16 mouse cellular contexts compared by ENCODE assay signal in genomic region chr9:107451400-107451799, GRCm38 (mm10). TPM values are rescaled to one million over a fixed set of nuclear protein-coding genes. Genes with fewer than 3 reads are reported as not detected.
A peak's percentile ranks its signal among the peaks of the same experiment; 100 is the strongest.
DNase-seq lines count a peak whose midpoint lies in the region; ATAC-seq and TF ChIP-seq lines count a peak whose summit lies in the region.
"Had no signal": no experiment of that assay in that cellular context is flagged by ENCODE, and none has a peak within 500 bp of the region (broad histone marks: within the 10 kb centered on the region; RNA-seq: fewer than 3 reads in every experiment).

No protein-coding gene starts in this region.

- ATAC-seq in forebrain, embryonic 12.5 days (ENCODE audit: low FRiP score): peak; percentile 30; the same call in 1 of the 2 replicates
- no peak for ATAC-seq in forebrain, embryonic 16.5 days
- ATAC-seq in lung, embryonic 14.5 days (ENCODE audit: insufficient read depth): no peak
- ATAC-seq in hindbrain, postnatal 0 days: peak; percentile 48; the same call in 1 of the 2 replicates
- peak; percentile 67; the same call in 1 of the 2 replicates for ATAC-seq in neural tube, embryonic 15.5 days (ENCODE audit: low FRiP score)

- no peaks in the 10 kb centered on the region for H3K36me3 ChIP-seq in forebrain, embryonic 12.5 days (replicated peaks)
- no peaks in the 10 kb centered on the region for H3K36me3 ChIP-seq in forebrain, embryonic 16.5 days (ENCODE audit: control insufficient read depth, insufficient read depth)
- no peaks in the 10 kb centered on the region for H3K36me3 ChIP-seq in lung, embryonic 14.5 days (ENCODE audit: insufficient read depth)
- no peaks in the 10 kb centered on the region for H3K36me3 ChIP-seq in hindbrain, postnatal 0 days (ENCODE audit: insufficient read depth, low read length)
- no peaks in the 10 kb centered on the region for H3K36me3 ChIP-seq in neural tube, embryonic 15.5 days
- H3K36me3 ChIP-seq: heart, embryonic 13.5 days had no signal

- H3K4me2 ChIP-seq in forebrain, embryonic 12.5 days: no peak overlapping the region
- no peak overlapping the region for H3K4me2 ChIP-seq in forebrain, embryonic 16.5 days (ENCODE audit: low read length)
- no peak overlapping the region for H3K4me2 ChIP-seq in lung, embryonic 14.5 days
- no peak overlapping the region for H3K4me2 ChIP-seq in hindbrain, postnatal 0 days (ENCODE audit: low read depth, low read length)
- H3K4me2 ChIP-seq in neural tube, embryonic 15.5 days: no peak overlapping the region
- H3K4me2 ChIP-seq: heart, embryonic 13.5 days; liver, embryonic 11.5 days had no signal

- no peaks in the 10 kb centered on the region for H3K9me3 ChIP-seq in forebrain, embryonic 12.5 days
- H3K9me3 ChIP-seq in forebrain, embryonic 16.5 days (ENCODE audit: control insufficient read depth, low read length): no peaks in the 10 kb centered on the region
- no peaks in the 10 kb centered on the region for H3K9me3 ChIP-seq in lung, embryonic 14.5 days (ENCODE audit: low read depth, low read length)
- no peaks in the 10 kb centered on the region for H3K9me3 ChIP-seq in hindbrain, postnatal 0 days (ENCODE audit: low read length)
- H3K9me3 ChIP-seq in neural tube, embryonic 15.5 days (replicated peaks): no peaks in the 10 kb centered on the region
- H3K9me3 ChIP-seq: heart, embryonic 13.5 days had no signal

- peak; percentile 28; the same call in 1 of the 2 replicates for TF ChIP-seq CTCF in lung, embryonic 14.5 days (IDR thresholded peaks at IDR 0.05; ENCODE audit: low read depth)
- TF ChIP-seq CTCF in hindbrain, postnatal 0 days (IDR thresholded peaks at IDR 0.05; ENCODE audit: low read depth): 0 out of 2 replicates have a peak, but pooled peaks have one; percentile 19

- no peak overlapping the region for H3K9ac ChIP-seq in forebrain, embryonic 12.5 days
- H3K9ac ChIP-seq in forebrain, embryonic 16.5 days (replicated peaks; ENCODE audit: low read depth, low read length): no peak overlapping the region
- H3K9ac ChIP-seq in lung, embryonic 14.5 days: no peak overlapping the region
- H3K9ac ChIP-seq in hindbrain, postnatal 0 days (replicated peaks; ENCODE audit: low read length): no peak overlapping the region; the same call in 1 of the 2 replicates
- H3K9ac ChIP-seq in neural tube, embryonic 15.5 days (replicated peaks): no peak overlapping the region

- WGBS in forebrain, embryonic 12.5 days: 76% methylated on average over 8 of the region's 8 CpGs
- WGBS in forebrain, embryonic 16.5 days: 80% methylated on average over 8 of the region's 8 CpGs
- 61% methylated on average over 8 of the region's 8 CpGs for WGBS in lung, embryonic 14.5 days
- WGBS in hindbrain, postnatal 0 days: 68% methylated on average over 8 of the region's 8 CpGs
- WGBS in neural tube, embryonic 15.5 days: 18% methylated on average over 8 of the region's 8 CpGs

- H3K4me1 ChIP-seq in forebrain, embryonic 12.5 days: peaks cover 37% of the 10 kb centered on the region
- peaks cover 8% of the 10 kb centered on the region for H3K4me1 ChIP-seq in forebrain, embryonic 16.5 days (replicated peaks; ENCODE audit: control insufficient read depth, insufficient read depth, low read length)
- peaks cover 8% of the 10 kb centered on the region; the same call in 1 of the 2 replicates for H3K4me1 ChIP-seq in lung, embryonic 14.5 days (ENCODE audit: insufficient read depth)
- peaks cover 5% of the 10 kb centered on the region; the same call in 1 of the 2 replicates for H3K4me1 ChIP-seq in hindbrain, postnatal 0 days (ENCODE audit: insufficient read depth, low read length)
- peaks cover 38% of the 10 kb centered on the region for H3K4me1 ChIP-seq in neural tube, embryonic 15.5 days

- no peak overlapping the region for H3K4me3 ChIP-seq in forebrain, embryonic 12.5 days (replicated peaks)
- no peak overlapping the region for H3K4me3 ChIP-seq in forebrain, embryonic 16.5 days (replicated peaks; ENCODE audit: low read length)
- no peak overlapping the region for H3K4me3 ChIP-seq in lung, embryonic 14.5 days (ENCODE audit: low read depth, low read length)
- no peak overlapping the region for H3K4me3 ChIP-seq in hindbrain, postnatal 0 days (ENCODE audit: low read length)
- no peak overlapping the region for H3K4me3 ChIP-seq in neural tube, embryonic 15.5 days (replicated peaks)
- H3K4me3 ChIP-seq: gastrocnemius, adult 2 months; heart, embryonic 13.5 days; layer of hippocampus, adult 2 months had no signal

- peaks cover 5% of the 10 kb centered on the region; the same call in 1 of the 2 replicates for H3K27me3 ChIP-seq in forebrain, embryonic 12.5 days
- peaks cover 39% of the 10 kb centered on the region for H3K27me3 ChIP-seq in forebrain, embryonic 16.5 days (replicated peaks; ENCODE audit: control insufficient read depth, insufficient read depth, low read length)
- H3K27me3 ChIP-seq in lung, embryonic 14.5 days (ENCODE audit: insufficient read depth, low read length): no peaks in the 10 kb centered on the region
- no peaks in the 10 kb centered on the region for H3K27me3 ChIP-seq in hindbrain, postnatal 0 days (ENCODE audit: insufficient read depth, low read length)
- H3K27me3 ChIP-seq in neural tube, embryonic 15.5 days (replicated peaks): no peaks in the 10 kb centered on the region

- peak overlapping the region; percentile 50; the same call in 1 of the 2 replicates for H3K27ac ChIP-seq in forebrain, embryonic 12.5 days
- no peak overlapping the region for H3K27ac ChIP-seq in forebrain, embryonic 16.5 days (ENCODE audit: low read length)
- H3K27ac ChIP-seq in lung, embryonic 14.5 days (ENCODE audit: low read depth): no peak overlapping the region
- no peak overlapping the region for H3K27ac ChIP-seq in hindbrain, postnatal 0 days
- H3K27ac ChIP-seq in neural tube, embryonic 15.5 days (replicated peaks): peak overlapping the region; percentile 68
- H3K27ac ChIP-seq: gastrocnemius, adult 2 months; heart, embryonic 13.5 days; layer of hippocampus, adult 2 months had no signal

- no peak for DNase-seq in lung, embryonic 14.5 days
- DNase-seq in lung, postnatal 14 days: no peak
- no peak for DNase-seq in hindbrain, postnatal 0 days (ENCODE audit: low spot score)
- DNase-seq in ovary, postnatal 10 days (ENCODE audit: low spot score): no peak
- DNase-seq in cerebellum, postnatal 25 days: no peak
- DNase-seq: adrenal gland, adult 2 months; cerebellum, adult 8-10 months; gastrocnemius, adult 2 months; kidney, adult 2 months; lung, postnatal 36 days had no signal

RNA-seq across cellular contexts. Expression of gene Cacna2d2, which starts 52.0 kb away (rescaled TPM):
- 3.3 and 3.4 TPM in 2 replicates for polyA plus RNA-seq in forebrain, embryonic 12.5 days (2016; fragmentation: Nextera tagmentation; extraction: Ambion mirVana)
- 3.6 and 5.8 TPM in 2 replicates for polyA plus RNA-seq in forebrain, embryonic 16.5 days (2015; fragmentation: Nextera tagmentation; extraction: Ambion mirVana)
- polyA plus RNA-seq in lung, embryonic 14.5 days (2014; fragmentation: Nextera tagmentation; extraction: Ambion mirVana): 0.18 TPM in 1 of 2 replicates, not detected in the other
- 108 and 134 TPM in 2 replicates for total RNA-seq in hindbrain, postnatal 0 days (2014; rRNA removed)
- polyA plus RNA-seq in hindbrain, postnatal 0 days (2015; fragmentation: Nextera tagmentation; extraction: Ambion mirVana): 7.1 and 7.6 TPM in 2 replicates
- polyA plus RNA-seq in neural tube, embryonic 15.5 days (2015; fragmentation: Nextera tagmentation; extraction: Ambion mirVana): 7.6 and 9.8 TPM in 2 replicates

Comparison
In these comparisons a context has a peak if more than half of its experiments do, and no peak if none do; other contexts are left out.
1. ATAC-seq: peak in forebrain, embryonic 12.5 days (single experiment), hindbrain, postnatal 0 days (single experiment) and neural tube, embryonic 15.5 days (single experiment); none in forebrain, embryonic 16.5 days (single experiment) and lung, embryonic 14.5 days (single experiment).
2. H3K27ac ChIP-seq: peak in forebrain, embryonic 12.5 days (single experiment) and neural tube, embryonic 15.5 days (single experiment); none in forebrain, embryonic 16.5 days (single experiment), lung, embryonic 14.5 days (single experiment) and hindbrain, postnatal 0 days (single experiment).